Comparison of ENCODE assay signal across 8 mouse cellular contexts in the genomic region with DNA sequence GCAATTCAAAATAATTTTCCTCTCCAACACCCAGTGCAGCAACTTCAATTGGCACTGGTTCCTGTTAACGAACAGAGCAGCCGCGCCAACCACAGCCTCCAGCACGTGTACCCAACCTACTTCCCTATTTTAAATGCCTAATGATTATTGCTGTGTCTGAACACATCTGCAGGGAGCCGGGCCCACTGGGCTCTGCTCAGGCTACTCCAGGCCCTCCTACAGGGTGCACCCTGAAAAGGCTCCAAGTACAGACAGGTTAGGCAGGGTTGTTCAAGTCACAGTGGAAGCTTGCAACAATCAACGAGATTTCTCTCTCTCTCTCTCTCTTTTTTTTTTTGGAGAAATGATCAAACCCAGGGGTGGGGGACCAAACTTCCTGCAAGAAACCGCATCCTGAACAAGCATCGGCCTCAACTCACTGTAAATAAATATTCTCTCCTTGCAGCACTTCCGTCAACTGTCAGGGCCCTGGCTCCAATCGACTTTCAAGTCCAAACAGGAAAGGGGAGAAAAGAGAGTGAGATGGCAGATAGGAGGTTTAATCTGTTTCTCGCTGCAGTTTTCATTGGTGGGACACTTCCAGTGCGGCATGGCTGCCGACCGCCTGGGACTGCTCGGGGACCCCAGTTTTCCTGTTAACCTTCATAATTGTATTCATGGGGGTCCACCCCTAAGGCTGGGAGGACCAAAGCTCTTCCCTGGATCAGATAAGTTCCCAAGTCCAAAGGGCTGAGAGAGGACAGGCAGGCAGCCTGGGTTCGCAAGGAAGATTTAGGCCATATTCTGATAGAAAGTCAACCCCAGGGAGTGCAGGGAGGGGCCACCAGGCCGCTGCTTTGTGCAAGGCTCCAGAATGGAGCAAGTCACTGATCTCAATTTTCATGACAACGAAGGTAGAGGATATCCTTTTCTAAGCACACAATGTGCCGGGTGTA.
DNase-seq lines count a peak whose midpoint lies in the region.

No protein-coding gene starts in this region.

- H3K4me3 ChIP-seq in limb, embryonic 10.5 days = no peak overlapping the region

- peaks cover 20% of the 10 kb centered on the region for H3K4me1 ChIP-seq in limb, embryonic 10.5 days

- H3K27ac ChIP-seq in limb, embryonic 10.5 days = peak overlapping the region; percentile 57; the same call in 1 of the 2 replicates

- H3K9me3 ChIP-seq in limb, embryonic 10.5 days (replicated peaks) = no peaks in the 10 kb centered on the region

- intact Hi-C loops in left cerebral cortex, postnatal 25 days (cut with DNase I) = no loop called here

- DNase-seq in urinary bladder, adult 18-20 months (ENCODE audit: low spot score in 2 of 2) = peak; percentile 46 to 53
- no peak for DNase-seq in urinary bladder, postnatal 10 days (ENCODE audit: low spot score)
- peak; percentile 92 for DNase-seq in gonadal fat pad, adult 2 months (ENCODE audit: low read depth)
- DNase-seq in limb, embryonic 10.5 days (ENCODE audit: low spot score) = no peak
- DNase-seq in natural killer cell, adult 2 months (ENCODE audit: low spot score in 2 of 2) = peak; percentile 41 to 79
- no peak for DNase-seq in left cerebral cortex, adult 8-10 months (ENCODE audit: low spot score in 2 of 2)
- DNase-seq in cerebellum, adult 11-12 months = no peak
- DNase-seq in left cerebral cortex, postnatal 25 days (ENCODE audit: low spot score in 2 of 2) = no peak

- 84% methylated on average over 19 of the region's 19 CpGs for WGBS in limb, embryonic 10.5 days

- H3K27me3 ChIP-seq in limb, embryonic 10.5 days (ENCODE audit: low read depth, poor library complexity, severe bottlenecking) = no peaks in the 10 kb centered on the region

- no peaks in the 10 kb centered on the region for H3K36me3 ChIP-seq in limb, embryonic 10.5 days

Comparison
In these comparisons a context has a peak if more than half of its experiments do, and no peak if none do; other contexts are left out.
1. DNase-seq: peak in urinary bladder, adult 18-20 months (2 of 2), gonadal fat pad, adult 2 months (single experiment) and natural killer cell, adult 2 months (2 of 2); none in urinary bladder, postnatal 10 days (single experiment), limb, embryonic 10.5 days (single experiment), left cerebral cortex, adult 8-10 months (0 of 2), cerebellum, adult 11-12 months (single experiment) and left cerebral cortex, postnatal 25 days (0 of 2).